In genomic region chr15:61888569-61889326, GRCm38 (mm10) we compare ENCODE assay signal across 12 mouse cellular contexts.
DNase-seq lines count a peak whose midpoint lies in the region; ATAC-seq and TF ChIP-seq lines count a peak whose summit lies in the region.
"Had no signal": no experiment of that assay in that cellular context is flagged by ENCODE, and none has a peak within 500 bp of the region (broad histone marks: within the 10 kb centered on the region; RNA-seq: fewer than 3 reads in every experiment).

No protein-coding gene starts in this region.

- H3K27me3 ChIP-seq in midbrain, embryonic 10.5 days (ENCODE audit: low read depth, poor library complexity, severe bottlenecking): no peaks in the 10 kb centered on the region
- no peaks in the 10 kb centered on the region for H3K27me3 ChIP-seq in midbrain, embryonic 11.5 days (ENCODE audit: control insufficient read depth, insufficient read depth, low read length)
- no peaks in the 10 kb centered on the region for H3K27me3 ChIP-seq in hindbrain, embryonic 14.5 days (ENCODE audit: control insufficient read depth, insufficient read depth, low read length)
- 0 out of 2 replicates have a peak, but pooled peaks cover 3% of the 10 kb centered on the region for H3K27me3 ChIP-seq in midbrain, postnatal 0 days (ENCODE audit: insufficient read depth, low read length)
- H3K27me3 ChIP-seq in embryonic facial prominence, embryonic 10.5 days (replicated peaks; ENCODE audit: low read depth, poor library complexity, severe bottlenecking): no peaks in the 10 kb centered on the region
- H3K27me3 ChIP-seq in liver, embryonic 12.5 days (replicated peaks): no peaks in the 10 kb centered on the region
- H3K27me3 ChIP-seq: Patski had no signal

- H3K4me1 ChIP-seq in midbrain, embryonic 10.5 days: peaks cover 5% of the 10 kb centered on the region
- H3K4me1 ChIP-seq in midbrain, embryonic 11.5 days (ENCODE audit: control insufficient read depth, insufficient read depth, low read length): no peaks in the 10 kb centered on the region
- H3K4me1 ChIP-seq in hindbrain, embryonic 14.5 days (replicated peaks; ENCODE audit: control insufficient read depth, insufficient read depth, low read length): no peaks in the 10 kb centered on the region
- no peaks in the 10 kb centered on the region for H3K4me1 ChIP-seq in midbrain, postnatal 0 days (ENCODE audit: insufficient read depth, low read length)
- no peaks in the 10 kb centered on the region for H3K4me1 ChIP-seq in embryonic facial prominence, embryonic 10.5 days
- H3K4me1 ChIP-seq in liver, embryonic 12.5 days: no peaks in the 10 kb centered on the region

- no peak for DNase-seq in midbrain, embryonic 10.5 days (ENCODE audit: low spot score)
- DNase-seq in midbrain, embryonic 11.5 days (ENCODE audit: low spot score, missing footprints): no peak
- DNase-seq in cerebellum, adult 18-20 months: peak; percentile 57 to 67
- DNase-seq in hindbrain, embryonic 14.5 days (ENCODE audit: low spot score): peak; percentile 69
- DNase-seq in midbrain, postnatal 0 days (ENCODE audit: low spot score): peak; percentile 85
- no peak for DNase-seq in embryonic facial prominence, embryonic 10.5 days (ENCODE audit: low spot score)
- DNase-seq: adrenal gland, postnatal 14 days; gastrocnemius, postnatal 36 days; spleen, adult 18-20 months had no signal

- H3K9me3 ChIP-seq in midbrain, embryonic 10.5 days (replicated peaks): no peaks in the 10 kb centered on the region
- no peaks in the 10 kb centered on the region for H3K9me3 ChIP-seq in midbrain, embryonic 11.5 days (ENCODE audit: control insufficient read depth, low read length)
- no peaks in the 10 kb centered on the region for H3K9me3 ChIP-seq in hindbrain, embryonic 14.5 days (ENCODE audit: control insufficient read depth, low read length)
- no peaks in the 10 kb centered on the region for H3K9me3 ChIP-seq in midbrain, postnatal 0 days (ENCODE audit: low read length)
- H3K9me3 ChIP-seq in embryonic facial prominence, embryonic 10.5 days: no peaks in the 10 kb centered on the region
- H3K9me3 ChIP-seq in liver, embryonic 12.5 days (replicated peaks): no peaks in the 10 kb centered on the region

- no peak overlapping the region for H3K4me2 ChIP-seq in midbrain, embryonic 11.5 days
- no peak overlapping the region for H3K4me2 ChIP-seq in hindbrain, embryonic 14.5 days (replicated peaks)
- H3K4me2 ChIP-seq in midbrain, postnatal 0 days (ENCODE audit: low read depth, low read length, poor library complexity, severe bottlenecking): no peak overlapping the region
- no peak overlapping the region for H3K4me2 ChIP-seq in liver, embryonic 12.5 days

- 0 out of 2 replicates have a peak overlapping the region, but pooled peaks have one; percentile 33 for H3K27ac ChIP-seq in midbrain, embryonic 10.5 days (replicated peaks)
- no peak overlapping the region for H3K27ac ChIP-seq in midbrain, embryonic 11.5 days (ENCODE audit: low read depth, low read length)
- H3K27ac ChIP-seq in hindbrain, embryonic 14.5 days: 0 out of 2 replicates have a peak overlapping the region, but pooled peaks have one; percentile 28
- no peak overlapping the region for H3K27ac ChIP-seq in midbrain, postnatal 0 days (ENCODE audit: low read depth, low read length)
- H3K27ac ChIP-seq in embryonic facial prominence, embryonic 10.5 days (replicated peaks): no peak overlapping the region
- H3K27ac ChIP-seq in liver, embryonic 12.5 days: no peak overlapping the region
- H3K27ac ChIP-seq: liver, embryonic 14.5 days had no signal

- no peak for ATAC-seq in midbrain, embryonic 11.5 days (ENCODE audit: low FRiP score)
- peak; percentile 70; the same call in 1 of the 2 replicates for ATAC-seq in hindbrain, embryonic 14.5 days (ENCODE audit: low FRiP score)
- ATAC-seq in midbrain, postnatal 0 days (ENCODE audit: low FRiP score): no peak
- no peak for ATAC-seq in liver, embryonic 12.5 days
- ATAC-seq: Patski had no signal

- no peaks in the 10 kb centered on the region for H3K36me3 ChIP-seq in midbrain, embryonic 10.5 days
- no peaks in the 10 kb centered on the region for H3K36me3 ChIP-seq in midbrain, embryonic 11.5 days (ENCODE audit: control insufficient read depth, insufficient read depth, low read length)
- no peaks in the 10 kb centered on the region for H3K36me3 ChIP-seq in hindbrain, embryonic 14.5 days (replicated peaks; ENCODE audit: control insufficient read depth, insufficient read depth)
- no peaks in the 10 kb centered on the region for H3K36me3 ChIP-seq in midbrain, postnatal 0 days (ENCODE audit: insufficient read depth, low read length)
- no peaks in the 10 kb centered on the region for H3K36me3 ChIP-seq in embryonic facial prominence, embryonic 10.5 days (replicated peaks)
- H3K36me3 ChIP-seq in liver, embryonic 12.5 days: no peaks in the 10 kb centered on the region

- H3K4me3 ChIP-seq in midbrain, embryonic 10.5 days: no peak overlapping the region
- no peak overlapping the region for H3K4me3 ChIP-seq in midbrain, embryonic 11.5 days (ENCODE audit: low read depth, low read length)
- no peak overlapping the region for H3K4me3 ChIP-seq in hindbrain, embryonic 14.5 days (replicated peaks; ENCODE audit: low read length)
- H3K4me3 ChIP-seq in midbrain, postnatal 0 days (ENCODE audit: low read depth, low read length): no peak overlapping the region
- no peak overlapping the region for H3K4me3 ChIP-seq in embryonic facial prominence, embryonic 10.5 days
- H3K4me3 ChIP-seq in liver, embryonic 12.5 days: no peak overlapping the region

- TF ChIP-seq CTCF in midbrain, postnatal 0 days (IDR thresholded peaks at IDR 0.05): no peak

- no peak overlapping the region for H3K9ac ChIP-seq in midbrain, embryonic 11.5 days (ENCODE audit: low read length)
- H3K9ac ChIP-seq in hindbrain, embryonic 14.5 days: no peak overlapping the region
- no peak overlapping the region for H3K9ac ChIP-seq in midbrain, postnatal 0 days (replicated peaks; ENCODE audit: low read length, poor library complexity, severe bottlenecking)
- H3K9ac ChIP-seq in liver, embryonic 12.5 days: no peak overlapping the region
- H3K9ac ChIP-seq: liver, embryonic 14.5 days had no signal

- 71% methylated on average over 10 of the region's 10 CpGs for WGBS in midbrain, embryonic 10.5 days
- WGBS in midbrain, embryonic 11.5 days: 66% methylated on average over 10 of the region's 10 CpGs
- 51% methylated on average over 10 of the region's 10 CpGs for WGBS in hindbrain, embryonic 14.5 days
- WGBS in midbrain, postnatal 0 days: 43% methylated on average over 10 of the region's 10 CpGs
- 77% methylated on average over 10 of the region's 10 CpGs for WGBS in embryonic facial prominence, embryonic 10.5 days
- WGBS in liver, embryonic 12.5 days (ENCODE audit: insufficient replicate concordance): 61% methylated on average over 10 of the region's 10 CpGs

Comparison
In these comparisons a context has a peak if more than half of its experiments do, and no peak if none do; other contexts are left out.
1. DNase-seq: peak in cerebellum, adult 18-20 months (2 of 2), hindbrain, embryonic 14.5 days (single experiment) and midbrain, postnatal 0 days (single experiment); none in midbrain, embryonic 10.5 days (single experiment), midbrain, embryonic 11.5 days (single experiment) and embryonic facial prominence, embryonic 10.5 days (single experiment).
2. H3K27ac ChIP-seq: peak in midbrain, embryonic 10.5 days (single experiment) and hindbrain, embryonic 14.5 days (single experiment); none in midbrain, embryonic 11.5 days (single experiment), midbrain, postnatal 0 days (single experiment), embryonic facial prominence, embryonic 10.5 days (single experiment) and liver, embryonic 12.5 days (single experiment).